Mouse (Mus musculus): Measurements from ENCODE around the gene Stard3. TPM values are rescaled to one million over a fixed set of nuclear protein-coding genes. Genes with fewer than 3 reads are reported as not detected.
A peak's percentile ranks its signal among the peaks of the same experiment; 100 is the strongest.

Gene Stard3
- total and polyA plus RNA-seq, 3 experiments = 53.0 to 62.5 TPM; not detected in 1

DNA sequence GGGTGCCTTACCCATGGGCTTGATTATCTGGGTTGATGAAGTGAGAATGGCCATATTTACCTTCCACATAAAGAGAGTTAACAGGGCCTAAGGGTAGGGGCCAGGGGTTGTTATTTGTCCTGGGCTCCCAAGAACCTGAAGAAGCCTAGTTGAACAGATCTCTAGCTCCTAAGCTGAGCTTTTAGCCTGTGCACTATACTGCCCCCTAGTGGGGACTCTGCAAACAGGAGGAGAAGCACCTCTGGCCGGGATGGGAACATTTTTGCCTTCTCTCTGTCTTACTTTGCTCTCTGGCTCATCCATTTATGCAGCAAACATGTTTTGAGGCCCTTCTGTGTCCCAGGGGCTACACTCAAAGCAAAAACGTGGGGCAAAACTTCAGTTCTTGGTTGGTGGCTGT is 14.2 kb downstream of the Stard3 start:
- Histone ChIP-seq H3K27ac (ENCODE audit: control insufficient read depth, low read depth, low read length) (no peak overlapping the region), H3K36me3 (ENCODE audit: control insufficient read depth in 1 of 2, insufficient read depth in 2 of 2, low read length in 2 of 2) (peaks cover 0 to 2% of the 10 kb centered on the region in 2 experiments; a peak in 2 of 4 replicates), H3K9ac (ENCODE audit: control insufficient read depth, low read depth, low read length, poor library complexity, severe bottlenecking) (no peak overlapping the region), H3K4me1 (ENCODE audit: control insufficient read depth in 1 of 2, insufficient read depth in 2 of 2, low read length in 2 of 2) (no peaks in the 10 kb centered on the region), H3K27me3 (ENCODE audit: control insufficient read depth in 1 of 2, insufficient read depth in 2 of 2, low read length in 2 of 2) (no peaks in the 10 kb centered on the region), H3K79me2 (ENCODE audit: control insufficient read depth, insufficient read depth, low read length, poor library complexity) (no peaks in the 10 kb centered on the region; the same call in 1 of the 2 replicates), H3K9me3 (replicated peaks; ENCODE audit: insufficient read depth, low read length) (no peaks in the 10 kb centered on the region), H3K4me3 (ENCODE audit: control insufficient read depth in 1 of 2, insufficient read depth in 1 of 2, low read depth in 2 of 2, low read length in 2 of 2) (no peak overlapping the region)
- peak; percentile 32; the same call in 1 of the 2 replicates for TF ChIP-seq ZC3H11A (IDR thresholded peaks at IDR 0.05; ENCODE audit: low read depth, low read length)
- 0 out of 2 replicates have a peak, but pooled peaks have one; percentile 11 for TF ChIP-seq BHLHE40 (IDR thresholded peaks at IDR 0.05; ENCODE audit: borderline replicate concordance, low read depth, low read length)
- peak; percentile 81 for TF ChIP-seq SMC3 (IDR thresholded peaks at IDR 0.05; ENCODE audit: low read depth, low read length)
- TF ChIP-seq JUND (IDR thresholded peaks at IDR 0.05; ENCODE audit: low read depth, low read length) = no peak
- TF ChIP-seq ELF1 (IDR thresholded peaks at IDR 0.05; ENCODE audit: low read depth, low read length) = no peak
- TF ChIP-seq SIN3A (IDR thresholded peaks at IDR 0.05; ENCODE audit: low read length) = no peak
- TF ChIP-seq CTCF (IDR thresholded peaks at IDR 0.05 in 2 of 3, conservative IDR thresholded peaks at IDR 0.05 in 1 of 3; ENCODE audit: control insufficient read depth in 1 of 3, insufficient read depth in 1 of 3, low read depth in 2 of 3, low read length in 3 of 3, poor library complexity in 1 of 3, severe bottlenecking in 1 of 3) = peak; percentile 94 to 100 (median 95)
- TF ChIP-seq EP300 (IDR thresholded peaks at IDR 0.05; ENCODE audit: low read depth in 1 of 2, low read length in 2 of 2) = no peak
- TF ChIP-seq MEF2A (IDR thresholded peaks at IDR 0.05; ENCODE audit: extremely low read depth, insufficient replicate concordance, low read depth, low read length, poor library complexity, severe bottlenecking) = no peak
- peak; percentile 58 for TF ChIP-seq RAD21 (IDR thresholded peaks at IDR 0.05; ENCODE audit: low read depth, low read length)
- peak; percentile 84 for DNase-seq (ENCODE audit: low read depth, low spot score)

GRCm38 (mm10) chr11:98373244-98373643 is 15.1 kb downstream of the Stard3 start:
- DNase-seq (ENCODE audit: low read depth, low spot score) = no peak
- no peaks in the 10 kb centered on the region; the same call in 1 of the 2 replicates for H3K79me2 ChIP-seq (ENCODE audit: control insufficient read depth, insufficient read depth, low read length, poor library complexity)
- no peaks in the 10 kb centered on the region for H3K4me1 ChIP-seq (ENCODE audit: control insufficient read depth in 1 of 2, insufficient read depth in 2 of 2, low read length in 2 of 2)
- H3K36me3 ChIP-seq (ENCODE audit: control insufficient read depth in 1 of 2, insufficient read depth in 2 of 2, low read length in 2 of 2) = peaks cover 0 to 3% of the 10 kb centered on the region in 2 experiments; a peak in 2 of 4 replicates
- no peak overlapping the region for H3K4me3 ChIP-seq (ENCODE audit: control insufficient read depth in 1 of 2, insufficient read depth in 1 of 2, low read depth in 2 of 2, low read length in 2 of 2)
- H3K27ac ChIP-seq (ENCODE audit: control insufficient read depth, low read depth, low read length) = no peak overlapping the region
- TF ChIP-seq SMC3 (IDR thresholded peaks at IDR 0.05; ENCODE audit: low read depth, low read length) = no peak
- TF ChIP-seq MAZ (IDR thresholded peaks at IDR 0.05; ENCODE audit: low read depth, low read length) = no peak
- no peak for TF ChIP-seq SIN3A (IDR thresholded peaks at IDR 0.05; ENCODE audit: low read length)
- TF ChIP-seq MAX (IDR thresholded peaks at IDR 0.05; ENCODE audit: low read length) = no peak
- no peak overlapping the region for H3K9ac ChIP-seq (ENCODE audit: control insufficient read depth, low read depth, low read length, poor library complexity, severe bottlenecking)
- H3K9me3 ChIP-seq (replicated peaks; ENCODE audit: insufficient read depth, low read length) = no peaks in the 10 kb centered on the region
- no peaks in the 10 kb centered on the region for H3K27me3 ChIP-seq (ENCODE audit: control insufficient read depth in 1 of 2, insufficient read depth in 2 of 2, low read length in 2 of 2)

DNA sequence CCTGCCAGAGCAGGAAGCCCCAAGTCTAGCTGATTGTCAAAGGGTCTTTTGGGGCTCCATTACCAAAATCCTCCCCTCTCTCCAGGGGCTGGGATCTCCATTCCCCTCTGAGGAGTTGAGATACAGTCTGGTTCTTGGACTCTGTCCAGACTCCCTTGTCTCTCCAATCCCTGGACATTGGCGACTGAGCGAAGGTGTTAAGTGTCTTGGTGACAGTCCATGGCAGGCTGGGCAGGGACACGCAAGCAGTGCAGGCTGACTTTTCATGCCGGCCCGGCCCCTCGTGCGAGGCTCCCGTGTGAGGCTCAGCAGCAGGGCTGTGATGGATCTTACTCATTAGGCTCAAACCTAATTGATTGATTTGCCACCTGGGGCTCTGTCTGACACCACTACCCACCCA is 16.1 kb downstream of the Stard3 start:
- H3K36me3 ChIP-seq (ENCODE audit: control insufficient read depth in 1 of 2, insufficient read depth in 2 of 2, low read length in 2 of 2) = peaks cover 0 to 4% of the 10 kb centered on the region in 2 experiments; a peak in 2 of 4 replicates
- no peaks in the 10 kb centered on the region for H3K27me3 ChIP-seq (ENCODE audit: control insufficient read depth in 1 of 2, insufficient read depth in 2 of 2, low read length in 2 of 2)
- no peaks in the 10 kb centered on the region; the same call in 1 of the 2 replicates for H3K79me2 ChIP-seq (ENCODE audit: control insufficient read depth, insufficient read depth, low read length, poor library complexity)
- DNase-seq (ENCODE audit: low read depth, low spot score) = no peak
- H3K27ac ChIP-seq (ENCODE audit: control insufficient read depth, low read depth, low read length) = no peak overlapping the region
- TF ChIP-seq GABPA (IDR thresholded peaks at IDR 0.05; ENCODE audit: low read depth, low read length) = no peak
- TF ChIP-seq CTCF (IDR thresholded peaks at IDR 0.05 in 2 of 3, conservative IDR thresholded peaks at IDR 0.05 in 1 of 3; ENCODE audit: control insufficient read depth in 1 of 3, insufficient read depth in 1 of 3, low read depth in 2 of 3, low read length in 3 of 3, poor library complexity in 1 of 3, severe bottlenecking in 1 of 3) = no peak
- no peak for TF ChIP-seq KAT2A (conservative IDR thresholded peaks at IDR 0.05; ENCODE audit: low read depth, low read length)
- TF ChIP-seq MYC (IDR thresholded peaks at IDR 0.05; ENCODE audit: low read depth, low read length) = no peak
- no peak for TF ChIP-seq RAD21 (IDR thresholded peaks at IDR 0.05; ENCODE audit: low read depth, low read length)
- TF ChIP-seq TAL1 (IDR thresholded peaks at IDR 0.05; ENCODE audit: low read length) = no peak
- no peak for TF ChIP-seq MAFK (IDR thresholded peaks at IDR 0.05; ENCODE audit: borderline replicate concordance, low read depth, low read length)
- no peak for TF ChIP-seq UBTF (IDR thresholded peaks at IDR 0.05; ENCODE audit: borderline replicate concordance, insufficient read depth, low read depth, low read length)
- TF ChIP-seq SMC3 (IDR thresholded peaks at IDR 0.05; ENCODE audit: low read depth, low read length) = no peak
- no peak for TF ChIP-seq USF2 (IDR thresholded peaks at IDR 0.05; ENCODE audit: borderline replicate concordance in 1 of 2, insufficient read depth in 1 of 2, low read depth in 1 of 2, low read length in 2 of 2)
- no peak for TF ChIP-seq CHD2 (IDR thresholded peaks at IDR 0.05; ENCODE audit: low read length)
- TF ChIP-seq RCOR1 (IDR thresholded peaks at IDR 0.05; ENCODE audit: low read depth, low read length) = no peak
- no peak for TF ChIP-seq POLR2AphosphoS2 (IDR thresholded peaks at IDR 0.05; ENCODE audit: low read length)
- H3K9me3 ChIP-seq (replicated peaks; ENCODE audit: insufficient read depth, low read length) = no peaks in the 10 kb centered on the region
- no peak overlapping the region for H3K4me3 ChIP-seq (ENCODE audit: control insufficient read depth in 1 of 2, insufficient read depth in 1 of 2, low read depth in 2 of 2, low read length in 2 of 2)
- no peaks in the 10 kb centered on the region for H3K4me1 ChIP-seq (ENCODE audit: control insufficient read depth in 1 of 2, insufficient read depth in 2 of 2, low read length in 2 of 2)
- H3K9ac ChIP-seq (ENCODE audit: control insufficient read depth, low read depth, low read length, poor library complexity, severe bottlenecking) = no peak overlapping the region
